Mouse (Mus musculus) erythroid progenitor cell, adult 5-6 weeks (primary cell): ENCODE measurements around the gene Faap100. TPM values are rescaled to one million over a fixed set of nuclear protein-coding genes. Genes with fewer than 3 reads are reported as not detected.
"Not testable (repeated sequence)": the region's sequence is repeated elsewhere in the genome, so short reads cannot be mapped to it uniquely, and the experiment has no call there.

ENCODE experiments used
- ATAC-seq: replicated peaks from 2 replicates; pipeline ENCODE4 v1.8.0; 2016; ENCODE audit warnings: moderate number of reproducible peaks, mild to moderate bottlenecking, moderate TSS enrichment, inconsistent platforms; ENCODE audit not compliant: poor library complexity, low FRiP score, severe bottlenecking
- total RNA-seq, 2 experiments: library from RNA; stranded (forward) in 1 of 2; stranded (reverse) in 1 of 2; fragments of 150-400 nt in 1 of 2; fragments of 186-747, 209-891 nt in 1 of 2; gene quantifications; 2 replicates each; pipeline versions ENCODE4 v1.2.3 to v1.2.4; 2015 to 2017; ENCODE audit warnings: low replicate concordance in 2 of 2

Gene Faap100
- total RNA-seq, 2 experiments from 2014 or later, result 2.0 to 8.0 TPM

- peak; percentile 84 for ATAC-seq
Measured at GRCm38 (mm10) chr11:120353500-120354303, 24.9 kb downstream of the Faap100 start.

GRCm38 (mm10) chr11:120352571-120353290 lies 25.8 kb downstream of the Faap100 start:
- ATAC-seq, result no peak

- not testable (repeated sequence) for ATAC-seq
Measured at GRCm38 (mm10) chr11:120352093-120352350, 26.5 kb downstream of the Faap100 start.

GRCm38 (mm10) chr11:120351250-120352092 lies 27.1 kb downstream of the Faap100 start:
- ATAC-seq, result no peak

- no peak for ATAC-seq
Measured at GRCm38 (mm10) chr11:120350711-120351110, 27.9 kb downstream of the Faap100 start.

GRCm38 (mm10) chr11:120349986-120350702 lies 28.4 kb downstream of the Faap100 start:
- ATAC-seq, result peak; percentile 16; the same call in 1 of the 2 replicates

- ATAC-seq, result no peak
Measured at GRCm38 (mm10) chr11:120349371-120349985, 29.1 kb downstream of the Faap100 start.

- ATAC-seq, result peak; percentile 9; the same call in 1 of the 2 replicates
Measured at GRCm38 (mm10) chr11:120348684-120349370, 29.7 kb downstream of the Faap100 start.

GRCm38 (mm10) chr11:120347791-120348683 lies 30.5 kb downstream of the Faap100 start, which contains the start of gene Actg1:
TSS of gene Actg1 (minus strand) at chr11:120348542.
- peak; percentile 50 for ATAC-seq

GRCm38 (mm10) chr11:120347301-120347700 lies 31.3 kb downstream of the Faap100 start:
- no peak for ATAC-seq

- not testable (repeated sequence) for ATAC-seq
Measured at GRCm38 (mm10) chr11:120346383-120347034, 32.1 kb downstream of the Faap100 start.

- no peak for ATAC-seq
Measured at GRCm38 (mm10) chr11:120345067-120345681, 33.4 kb downstream of the Faap100 start.

GRCm38 (mm10) chr11:120344310-120344920 lies 34.1 kb downstream of the Faap100 start:
- no peak for ATAC-seq

GRCm38 (mm10) chr11:120343519-120344309 lies 34.9 kb downstream of the Faap100 start:
- no peak for ATAC-seq

- no peak for ATAC-seq
Measured at GRCm38 (mm10) chr11:120342656-120343160, 35.9 kb downstream of the Faap100 start.
